Mouse (Mus musculus) stomach, postnatal 0 days (tissue): ENCODE results near the gene Gm49510. TPM values are rescaled to one million over a fixed set of nuclear protein-coding genes. Genes with fewer than 3 reads are reported as not detected.

ENCODE experiments used
- ATAC-seq: fragments of 200-750 bp; cut with Nextera tagmentation; 2 replicates; pipeline ENCODE4 v1.8.0; 2017; ENCODE audit not compliant: low FRiP score, low TSS enrichment
- DNase-seq: peaks from one replicate; pipeline ENCODE4 v3.0.0-alpha.2; 2016; ENCODE audit warnings: low spot score
- H3K27ac ChIP-seq: fragments of 300-500 bp; sonication (generic); replicated peaks from 2 replicates; pipeline ENCODE4 v1.5.1; 2014; ENCODE audit warnings: mild to moderate bottlenecking, control low read depth
- H3K27me3 ChIP-seq: fragments of 300-500 bp; sonication (generic); 2 replicates; pipeline ENCODE4 v1.6.1; 2014; ENCODE audit warnings: low read length; ENCODE audit not compliant: control insufficient read depth, insufficient read depth
- H3K36me3 ChIP-seq: fragments of 300-500 bp; sonication (generic); 2 replicates; pipeline ENCODE4 v1.6.1; 2014; ENCODE audit warnings: low read length, mixed read lengths; ENCODE audit not compliant: control insufficient read depth, insufficient read depth
- H3K4me1 ChIP-seq: fragments of 300-500 bp; sonication (generic); replicated peaks from 2 replicates; pipeline ENCODE4 v1.6.1; 2014; ENCODE audit warnings: antibody characterized with exemption; ENCODE audit not compliant: control insufficient read depth, insufficient read depth
- H3K4me2 ChIP-seq: fragments of 300-500 bp; sonication (generic); replicated peaks from 2 replicates; pipeline ENCODE4 v1.6.1; 2014; ENCODE audit warnings: low read depth, mild to moderate bottlenecking, control low read depth, moderate library complexity
- H3K4me3 ChIP-seq: fragments of 300-500 bp; sonication (generic); 2 replicates; pipeline ENCODE4 v1.5.1; 2014; ENCODE audit warnings: low read depth, low read length, control low read depth
- H3K9ac ChIP-seq: fragments of 300-500 bp; sonication (generic); 2 replicates; pipeline ENCODE4 v1.6.1; 2014; ENCODE audit warnings: mild to moderate bottlenecking, low read length, control low read depth, mixed read lengths
- H3K9me3 ChIP-seq: fragments of 300-500 bp; sonication (generic); 2 replicates; pipeline ENCODE4 v1.6.1; 2016; ENCODE audit warnings: low read length; ENCODE audit not compliant: control insufficient read depth
- CTCF ChIP-seq: IDR thresholded peaks from 2 replicates; pipeline ENCODE4 v1.5.1; 2016; ENCODE audit warnings: antibody characterized with exemption, low read depth, mild to moderate bottlenecking, moderate library complexity
- EP300 ChIP-seq: optimal IDR thresholded peaks from 2 replicates; pipeline ENCODE3; 2016; ENCODE audit warnings: antibody characterized with exemption
- WGBS: fragments of 180-500 bp; shearing (Covaris S2); extraction: QIAGEN DNeasy Blood & Tissue Kit; methylation state at CpG from one replicate; pipeline ENCODE4 v1.1.7; 2014; 5-methylcytosine and 5-hydroxymethylcytosine counted together
- polyA plus RNA-seq: library from polyadenylated mRNA; unstranded; fragments of >200 nt; fragmentation: Nextera tagmentation; extraction: Ambion mirVana; gene quantifications from 2 replicates; pipeline ENCODE4 v1.2.1, GENCODE M21; 2015

The Gm49510 gene
- polyA plus RNA-seq, 1 experiment from 2014 or later = 0.27 TPM

GRCm38 (mm10) chr15:78868398-78868797 is 31.1 kb upstream of the Gm49510 start:
- 4% methylated on average over 9 of the region's 9 CpGs for WGBS
- TF ChIP-seq CTCF (0 out of 2 replicates have a peak, but pooled peaks have one; percentile 8), EP300 (no peak)
- H3K4me3 ChIP-seq = no peak overlapping the region
- no peak overlapping the region for H3K9ac ChIP-seq
- peak overlapping the region; percentile 23 for H3K4me2 ChIP-seq
- ATAC-seq (peak; percentile 73), DNase-seq (peak; percentile 79)
- no peaks in the 10 kb centered on the region for H3K9me3 ChIP-seq
- peak overlapping the region; percentile 87 for H3K27ac ChIP-seq
- no peaks in the 10 kb centered on the region for H3K36me3 ChIP-seq
- no peaks in the 10 kb centered on the region; the same call in 1 of the 2 replicates for H3K4me1 ChIP-seq
- no peaks in the 10 kb centered on the region for H3K27me3 ChIP-seq

GRCm38 (mm10) chr15:78868826-78869233 is 30.6 kb upstream of the Gm49510 start:
- Histone ChIP-seq H3K36me3 (no peaks in the 10 kb centered on the region), H3K4me1 (no peaks in the 10 kb centered on the region; the same call in 1 of the 2 replicates), H3K4me3 (no peak overlapping the region), H3K4me2 (peak overlapping the region; percentile 23), H3K9me3 (no peaks in the 10 kb centered on the region), H3K9ac (no peak overlapping the region), H3K27ac (peak overlapping the region; percentile 87), H3K27me3 (no peaks in the 10 kb centered on the region)
- TF ChIP-seq EP300 (no peak), CTCF (no peak)
- WGBS = 22% methylated on average over 7 of the region's 7 CpGs
- peak; percentile 66 for DNase-seq
- ATAC-seq = peak; percentile 78

- H3K9ac ChIP-seq = no peak overlapping the region
- no peaks in the 10 kb centered on the region for H3K27me3 ChIP-seq
- H3K4me3 ChIP-seq = no peak overlapping the region
- H3K9me3 ChIP-seq = no peaks in the 10 kb centered on the region
- no peak overlapping the region for H3K4me2 ChIP-seq
- H3K4me1 ChIP-seq = no peaks in the 10 kb centered on the region; the same call in 1 of the 2 replicates
- ATAC-seq (no peak), DNase-seq (peak; percentile 62)
- H3K27ac ChIP-seq = no peak overlapping the region
- TF ChIP-seq CTCF (peak; percentile 82), EP300 (no peak)
- 30% methylated on average over 6 of the region's 6 CpGs for WGBS
- no peaks in the 10 kb centered on the region for H3K36me3 ChIP-seq
Measured at GRCm38 (mm10) chr15:78869775-78870174, 29.7 kb upstream of the Gm49510 start.

GRCm38 (mm10) chr15:78872021-78872608 is 27.4 kb upstream of the Gm49510 start:
- Histone ChIP-seq H3K9ac (no peak overlapping the region), H3K36me3 (no peaks in the 10 kb centered on the region), H3K4me1 (no peaks in the 10 kb centered on the region; the same call in none of the 2 replicates), H3K4me3 (no peak overlapping the region), H3K9me3 (no peaks in the 10 kb centered on the region), H3K27ac (0 out of 2 replicates have a peak overlapping the region, but pooled peaks have one; percentile 4), H3K27me3 (no peaks in the 10 kb centered on the region), H3K4me2 (no peak overlapping the region)
- DNase-seq (no peak), ATAC-seq (no peak)
- TF ChIP-seq EP300 (no peak), CTCF (peak; percentile 56)
- WGBS = 36% methylated on average over 5 of the region's 5 CpGs

GRCm38 (mm10) chr15:78873803-78874435 is 25.5 kb upstream of the Gm49510 start:
- no peak overlapping the region for H3K9ac ChIP-seq
- no peaks in the 10 kb centered on the region for H3K36me3 ChIP-seq
- 47% methylated on average over 13 of the region's 13 CpGs for WGBS
- TF ChIP-seq CTCF (peak; percentile 26), EP300 (no peak)
- no peak overlapping the region for H3K4me3 ChIP-seq
- DNase-seq = no peak
- H3K4me1 ChIP-seq = no peaks in the 10 kb centered on the region; the same call in 1 of the 2 replicates
- no peak overlapping the region for H3K4me2 ChIP-seq
- H3K27ac ChIP-seq = no peak overlapping the region
- no peaks in the 10 kb centered on the region for H3K9me3 ChIP-seq
- no peaks in the 10 kb centered on the region for H3K27me3 ChIP-seq
- no peak for ATAC-seq

GRCm38 (mm10) chr15:78874989-78875388 is 24.5 kb upstream of the Gm49510 start:
- peaks cover 7% of the 10 kb centered on the region for H3K4me1 ChIP-seq
- no peaks in the 10 kb centered on the region for H3K27me3 ChIP-seq
- peak overlapping the region; percentile 88 for H3K27ac ChIP-seq
- no peak overlapping the region for H3K4me2 ChIP-seq
- peak; percentile 45 for DNase-seq
- H3K36me3 ChIP-seq = no peaks in the 10 kb centered on the region; the same call in 1 of the 2 replicates
- H3K9me3 ChIP-seq = no peaks in the 10 kb centered on the region
- H3K9ac ChIP-seq = no peak overlapping the region
- no peak for ATAC-seq
- WGBS = 65% methylated on average over 8 of the region's 8 CpGs
- no peak overlapping the region for H3K4me3 ChIP-seq
- TF ChIP-seq EP300 (no peak), CTCF (no peak)
